Mouse (Mus musculus): ENCODE results near the gene Fgfr1op2. TPM values are rescaled to one million over a fixed set of nuclear protein-coding genes. Genes with fewer than 3 reads are reported as not detected.

The Fgfr1op2 gene
- polyA plus RNA-seq, 1 experiment from 2014 or later: 37.9 TPM

- no peaks in the 10 kb centered on the region for H3K27me3 ChIP-seq (ENCODE audit: control insufficient read depth, insufficient read depth, low read depth, low read length)
Observed at GRCm38 (mm10) chr6:146642276-146643183, 65.5 kb downstream of the Fgfr1op2 start, which contains the start of the genes Med21 and Tm7sf3. Gene Med21 (plus strand): TSS chr6:146642547. Gene Tm7sf3 (minus strand): TSS chr6:146642824.

GRCm38 (mm10) chr6:146643184-146643570 is 66.2 kb downstream of the Fgfr1op2 start:
- peak overlapping the region; percentile 84 for H3K4me2 ChIP-seq (ENCODE audit: low read length)
- H3K4me3 ChIP-seq (ENCODE audit: low read depth, low read length): peak overlapping the region; percentile 76
- H3K4me1 ChIP-seq (ENCODE audit: control insufficient read depth, insufficient read depth, low read length): peaks cover 9% of the 10 kb centered on the region
- H3K36me3 ChIP-seq (ENCODE audit: control insufficient read depth, insufficient read depth, low read length): no peaks in the 10 kb centered on the region
- ATAC-seq: no peak
- 41% methylated on average over 11 of the region's 11 CpGs for WGBS
- H3K9me3 ChIP-seq (replicated peaks; ENCODE audit: control insufficient read depth, low read length, poor library complexity, severe bottlenecking): no peaks in the 10 kb centered on the region
- H3K9ac ChIP-seq (ENCODE audit: low read depth, low read length): peak overlapping the region; percentile 84
- H3K27me3 ChIP-seq (ENCODE audit: control insufficient read depth, insufficient read depth, low read depth, low read length): no peaks in the 10 kb centered on the region
- no peak overlapping the region for H3K27ac ChIP-seq (ENCODE audit: low read length)

More at GRCm38 (mm10) chr6:146642276-146643183, 65.5 kb downstream of the Fgfr1op2 start, which contains the start of the genes Med21 and Tm7sf3:
- Histone ChIP-seq H3K4me2 (ENCODE audit: low read length) (peak within 1 kb of the TSS; percentile 84), H3K4me1 (ENCODE audit: control insufficient read depth, insufficient read depth, low read length) (peaks cover 9% of the 10 kb centered on the region), H3K9me3 (replicated peaks; ENCODE audit: control insufficient read depth, low read length, poor library complexity, severe bottlenecking) (no peaks in the 10 kb centered on the region), H3K9ac (ENCODE audit: low read depth, low read length) (peak within 1 kb of the TSS; percentile 84), H3K27ac (ENCODE audit: low read length) (peak within 1 kb of the TSS; percentile 72), H3K4me3 (ENCODE audit: low read depth, low read length) (peak within 1 kb of the TSS; percentile 76), H3K36me3 (ENCODE audit: control insufficient read depth, insufficient read depth, low read length) (no peaks in the 10 kb centered on the region)
- 1% methylated on average over 60 of the region's 60 CpGs for WGBS
- peak; percentile 98 for ATAC-seq

Other genes starting within 250 kb of the Fgfr1op2 start
- 6.9 and 9.0 TPM in 2 replicates for gene Itpr2, start 75.0 kb upstream of the Fgfr1op2 start, polyA plus RNA-seq (2015; fragmentation: Nextera tagmentation; extraction: Ambion mirVana)
- 40.3 and 53.9 TPM in 2 replicates for gene Ints13, start 632 bp downstream of the Fgfr1op2 start, polyA plus RNA-seq (2015; fragmentation: Nextera tagmentation; extraction: Ambion mirVana)
- gene Med21, start 65.3 kb downstream of the Fgfr1op2 start, polyA plus RNA-seq (2015; fragmentation: Nextera tagmentation; extraction: Ambion mirVana): 105 and 108 TPM in 2 replicates
- gene Tm7sf3, start 65.6 kb downstream of the Fgfr1op2 start, polyA plus RNA-seq (2015; fragmentation: Nextera tagmentation; extraction: Ambion mirVana): 31.7 and 32.7 TPM in 2 replicates
- 14.4 and 15.8 TPM in 2 replicates for gene Stk38l, start 147.8 kb downstream of the Fgfr1op2 start, polyA plus RNA-seq (2015; fragmentation: Nextera tagmentation; extraction: Ambion mirVana)
- 2.9 and 4.2 TPM in 2 replicates for gene Arntl2, start 218.9 kb downstream of the Fgfr1op2 start, polyA plus RNA-seq (2015; fragmentation: Nextera tagmentation; extraction: Ambion mirVana)

All from midbrain, embryonic 16.5 days (tissue).